Mouse (Mus musculus): ENCODE measurements around the gene Stx18.
A peak's percentile ranks its signal among the peaks of the same experiment; 100 is the strongest.

Gene Stx18

GRCm38 (mm10) chr5:38082589-38082988 lies 44.0 kb downstream of the Stx18 start:
- no peak for DNase-seq

- no peak for DNase-seq
These were observed 44.8 kb downstream of the Stx18 start for GRCm38 (mm10) chr5:38083362-38083761.

GRCm38 (mm10) chr5:38084616-38085015 lies 46.1 kb downstream of the Stx18 start:
- DNase-seq = no peak

- peak; percentile 48 for DNase-seq
These were observed 47.2 kb downstream of the Stx18 start for GRCm38 (mm10) chr5:38085561-38086392.

- no peak for DNase-seq
These were observed 51.6 kb downstream of the Stx18 start for GRCm38 (mm10) chr5:38090111-38090510.

GRCm38 (mm10) chr5:38090581-38090980 lies 52.0 kb downstream of the Stx18 start:
- no peak for DNase-seq

GRCm38 (mm10) chr5:38091046-38091965 lies 52.8 kb downstream of the Stx18 start:
- DNase-seq = peak; percentile 46

- no peak for DNase-seq
These were observed 53.4 kb downstream of the Stx18 start for GRCm38 (mm10) chr5:38091966-38092304.

- no peak for DNase-seq
These were observed 55.8 kb downstream of the Stx18 start for GRCm38 (mm10) chr5:38094331-38094730.

- no peak for DNase-seq
These were observed 59.1 kb downstream of the Stx18 start for GRCm38 (mm10) chr5:38097501-38098093.

GRCm38 (mm10) chr5:38099139-38099676 lies 60.7 kb downstream of the Stx18 start:
- no peak for DNase-seq

- no peak for DNase-seq
These were observed 64.4 kb downstream of the Stx18 start for GRCm38 (mm10) chr5:38102945-38103344.

- DNase-seq = no peak
These were observed 67.6 kb downstream of the Stx18 start for GRCm38 (mm10) chr5:38106080-38106697.

GRCm38 (mm10) chr5:38106807-38107206 lies 68.3 kb downstream of the Stx18 start:
- no peak for DNase-seq

GRCm38 (mm10) chr5:38114526-38114925 lies 76.0 kb downstream of the Stx18 start:
- DNase-seq = no peak

GRCm38 (mm10) chr5:38117056-38117455 lies 78.5 kb downstream of the Stx18 start:
- no peak for DNase-seq

- DNase-seq = no peak
These were observed 80.7 kb downstream of the Stx18 start for GRCm38 (mm10) chr5:38119268-38119667.

- no peak for DNase-seq
These were observed 83.2 kb downstream of the Stx18 start for GRCm38 (mm10) chr5:38121699-38122098.

- no peak for DNase-seq
These were observed 88.2 kb downstream of the Stx18 start for GRCm38 (mm10) chr5:38126519-38127306.

- DNase-seq = no peak
These were observed 90.8 kb downstream of the Stx18 start for GRCm38 (mm10) chr5:38129339-38129738.

- DNase-seq = no peak
These were observed 97.7 kb downstream of the Stx18 start for GRCm38 (mm10) chr5:38136247-38136646.

GRCm38 (mm10) chr5:38137163-38137562 lies 98.6 kb downstream of the Stx18 start:
- no peak for DNase-seq
